11 mouse cellular contexts compared by ENCODE assay signal in genomic region chr17:51814301-51814700, GRCm38 (mm10). TPM values are rescaled to one million over a fixed set of nuclear protein-coding genes. Genes with fewer than 3 reads are reported as not detected.
DNase-seq lines count a peak whose midpoint lies in the region; ATAC-seq lines count a peak whose summit lies in the region.
"Had no signal": no experiment of that assay in that cellular context is flagged by ENCODE, and none has a peak within 500 bp of the region (broad histone marks: within the 10 kb centered on the region; RNA-seq: fewer than 3 reads in every experiment).

No protein-coding gene starts in this region.

- peaks cover 3% of the 10 kb centered on the region; the same call in 1 of the 2 replicates for H3K4me1 ChIP-seq in heart, embryonic 15.5 days (replicated peaks)
- no peaks in the 10 kb centered on the region; the same call in 1 of the 2 replicates for H3K4me1 ChIP-seq in liver, embryonic 16.5 days (ENCODE audit: control insufficient read depth, low read depth, low read length)

- H3K36me3 ChIP-seq in heart, embryonic 15.5 days = no peaks in the 10 kb centered on the region
- H3K36me3 ChIP-seq in liver, embryonic 16.5 days (ENCODE audit: control insufficient read depth, insufficient read depth) = no peaks in the 10 kb centered on the region

- no peaks in the 10 kb centered on the region for H3K27me3 ChIP-seq in heart, embryonic 15.5 days
- peaks cover 27% of the 10 kb centered on the region for H3K27me3 ChIP-seq in liver, embryonic 16.5 days (ENCODE audit: control insufficient read depth, insufficient read depth, low read depth, low read length)

- intact Hi-C loops in gastrocnemius, postnatal 14 days (cut with DNase I; ENCODE audit: low total_unique reads) = no loop called here

- no peaks in the 10 kb centered on the region for H3K9me3 ChIP-seq in heart, embryonic 15.5 days (replicated peaks)
- H3K9me3 ChIP-seq in liver, embryonic 16.5 days (replicated peaks; ENCODE audit: control insufficient read depth, low read length) = no peaks in the 10 kb centered on the region

- no peak overlapping the region for H3K9ac ChIP-seq in heart, embryonic 15.5 days
- no peak overlapping the region for H3K9ac ChIP-seq in liver, embryonic 16.5 days (ENCODE audit: low read depth, low read length)

- ATAC-seq in heart, embryonic 15.5 days (replicated peaks; ENCODE audit: insufficient number of reproducible peaks, insufficient read depth, low FRiP score, low read depth) = no peak
- ATAC-seq in liver, embryonic 16.5 days (ENCODE audit: low read depth) = 0 out of 2 replicates have a peak, but pooled peaks have one; percentile 27

- 23% methylated on average over 6 of the region's 6 CpGs for WGBS in heart, embryonic 15.5 days
- WGBS in liver, embryonic 16.5 days (ENCODE audit: insufficient replicate concordance) = 6% methylated on average over 6 of the region's 6 CpGs

- DNase-seq in heart, postnatal 4 days = no peak
- peak; percentile 63 for DNase-seq in thymus, postnatal 0 days (ENCODE audit: low spot score)
- DNase-seq in thymus, postnatal 25 days = no peak
- DNase-seq in gastrocnemius, postnatal 14 days = no peak
- DNase-seq in kidney, postnatal 25 days = no peak
- no peak for DNase-seq in cerebellum, postnatal 36 days
- DNase-seq: heart, adult 18-20 months; lung, embryonic 14.5 days had no signal

- 0 out of 2 replicates have a peak overlapping the region, but pooled peaks have one; percentile 2 for H3K4me3 ChIP-seq in heart, embryonic 15.5 days
- H3K4me3 ChIP-seq in liver, embryonic 16.5 days (ENCODE audit: low read depth, low read length) = no peak overlapping the region

- H3K4me2 ChIP-seq in heart, embryonic 15.5 days = peak overlapping the region; percentile 92; the same call in 1 of the 2 replicates
- H3K4me2 ChIP-seq in liver, embryonic 16.5 days (ENCODE audit: low read depth, low read length) = peak overlapping the region; percentile 80; the same call in 1 of the 2 replicates

- no peak overlapping the region for H3K27ac ChIP-seq in heart, embryonic 15.5 days
- no peak overlapping the region for H3K27ac ChIP-seq in liver, embryonic 16.5 days (ENCODE audit: low read length)
- H3K27ac ChIP-seq: kidney, postnatal 0 days had no signal

RNA-seq across cellular contexts. Expression of gene Satb1, which starts 18.8 kb away (rescaled TPM):
- 8.0 and 12.9 TPM in 2 replicates for polyA plus RNA-seq in heart, embryonic 15.5 days (2015; fragmentation: Nextera tagmentation; extraction: Ambion mirVana)
- 10 to 100 TPM; 24.4 to 25.3 TPM for total RNA-seq in heart, postnatal 4 days (2021)
- polyA plus RNA-seq in thymus, postnatal 0 days (2015; fragmentation: Nextera tagmentation; extraction: Ambion mirVana) = 728 and 901 TPM in 2 replicates
- polyA plus RNA-seq in liver, embryonic 16.5 days (2015; fragmentation: Nextera tagmentation; extraction: Ambion mirVana) = 0.81 and 0.92 TPM in 2 replicates
- 10 to 100 TPM; 58.6 to 67.1 TPM for total RNA-seq in gastrocnemius, postnatal 14 days (2021)

Comparison
In these comparisons a context has a peak if more than half of its experiments do, and no peak if none do; other contexts are left out.
1. RNA of gene Satb1, which starts 18.8 kb away (polyA plus RNA-seq): 728 to 901 TPM in thymus, postnatal 0 days; 8.0 to 12.9 TPM in heart, embryonic 15.5 days and 0.81 to 0.92 TPM in liver, embryonic 16.5 days; every median in the first group is over 10 times any median in the second.